Mouse (Mus musculus) 3T3-L1 (cell line): ENCODE measurements at regions not wholly inside any gene's neighbourhood (a gene's known extent, or its start where the extent isn't known, plus 50 kb on each side); places are given as distances from the start of the nearest gene placed in this dataset.
"Not testable (repeated sequence)": the region's sequence is repeated elsewhere in the genome, so short reads cannot be mapped to it uniquely, and the experiment has no call there.

Experiments
- DNase-seq: peaks from one replicate; pipeline ENCODE4 v3.0.0-alpha.2; 2015; ENCODE audit warnings: low read depth, low spot score

GRCm38 (mm10) chr8:8851271-8851670, 160.9 kb upstream of the Arglu1 start:
- DNase-seq: no peak

GRCm38 (mm10) chr8:8850766-8851165, 160.4 kb upstream of the Arglu1 start:
- DNase-seq: no peak

GRCm38 (mm10) chr8:8847579-8847978, 157.3 kb upstream of the Arglu1 start:
- DNase-seq: no peak

- no peak for DNase-seq
Measured at GRCm38 (mm10) chr8:8842326-8842725, 152.0 kb upstream of the Arglu1 start.

GRCm38 (mm10) chr8:8836166-8836565, 145.8 kb upstream of the Arglu1 start:
- not testable (repeated sequence) for DNase-seq

GRCm38 (mm10) chr8:8831306-8831705, 141.0 kb upstream of the Arglu1 start:
- peak; percentile 3 for DNase-seq

GRCm38 (mm10) chr8:8829230-8829629, 138.9 kb upstream of the Arglu1 start:
- DNase-seq: no peak

- no peak for DNase-seq
Measured at GRCm38 (mm10) chr8:8827555-8827954, 137.2 kb upstream of the Arglu1 start.

- DNase-seq: no peak
Measured at GRCm38 (mm10) chr8:8826801-8827200, 136.5 kb upstream of the Arglu1 start.

- DNase-seq: no peak
Measured at GRCm38 (mm10) chr8:8824886-8825285, 134.6 kb upstream of the Arglu1 start.

GRCm38 (mm10) chr8:8821119-8821518, 130.8 kb upstream of the Arglu1 start:
- DNase-seq: no peak

GRCm38 (mm10) chr8:8820614-8821013, 130.3 kb upstream of the Arglu1 start:
- no peak for DNase-seq

GRCm38 (mm10) chr8:8819233-8819931, 129.1 kb upstream of the Arglu1 start:
- no peak for DNase-seq

- no peak for DNase-seq
Measured at GRCm38 (mm10) chr8:8812807-8813167, 122.5 kb upstream of the Arglu1 start.

- no peak for DNase-seq
Measured at GRCm38 (mm10) chr8:8812051-8812806, 121.9 kb upstream of the Arglu1 start.

- DNase-seq: no peak
Measured at GRCm38 (mm10) chr8:8810928-8811327, 120.6 kb upstream of the Arglu1 start.

- DNase-seq: no peak
Measured at GRCm38 (mm10) chr8:8809835-8810439, 119.6 kb upstream of the Arglu1 start.

- DNase-seq: no peak
Measured at GRCm38 (mm10) chr8:8809349-8809748, 119.0 kb upstream of the Arglu1 start.

- no peak for DNase-seq
Measured at GRCm38 (mm10) chr8:8802761-8803340, 112.5 kb upstream of the Arglu1 start.

- no peak for DNase-seq
Measured at GRCm38 (mm10) chr8:8802317-8802716, 112.0 kb upstream of the Arglu1 start.

- DNase-seq: no peak
Measured at GRCm38 (mm10) chr8:8801578-8801977, 111.3 kb upstream of the Arglu1 start.

GRCm38 (mm10) chr8:8797521-8797920, 107.2 kb upstream of the Arglu1 start:
- no peak for DNase-seq
